Mouse (Mus musculus) brown adipose tissue, adult 24 weeks (tissue): ENCODE data around the gene Gm10645. TPM values are rescaled to one million over a fixed set of nuclear protein-coding genes. Genes with fewer than 3 reads are reported as not detected.

Experiments
- H3K27ac ChIP-seq: fragments of 200-500 bp; replicated peaks from 2 replicates; pipeline ENCODE4 v1.5.1; 2012; ENCODE audit warnings: low read depth, mild to moderate bottlenecking, low read length
- H3K4me1 ChIP-seq: fragments of 200-500 bp; 2 replicates; pipeline ENCODE4 v1.6.1; 2012; ENCODE audit warnings: low read length, mixed read lengths; ENCODE audit not compliant: control insufficient read depth, insufficient read depth, insufficient read length
- H3K4me3 ChIP-seq: fragments of 200-500 bp; 2 replicates; pipeline ENCODE4 v1.5.1; 2012; ENCODE audit warnings: low read depth, mild to moderate bottlenecking, low read length, moderate library complexity; ENCODE audit not compliant: insufficient read depth
- polyA plus RNA-seq: library from polyadenylated mRNA; stranded (reverse); fragments of >200 nt; gene quantifications from 2 replicates; pipeline ENCODE4 v1.2.4, GENCODE M21; 2012; ENCODE audit not compliant: missing spikeins, insufficient read depth, insufficient read length

The Gm10645 gene
- not detected in 2 replicates for polyA plus RNA-seq

- H3K4me3 ChIP-seq = peak within 1 kb of the TSS; percentile 74
- peak within 1 kb of the TSS; percentile 69 for H3K27ac ChIP-seq
- H3K4me1 ChIP-seq = no peaks in the 10 kb centered on the region
Observed at GRCm38 (mm10) chr8:83165931-83166867, at the start of gene Gm10645. Gm10645 (minus strand) TSS chr8:83166170.

DNA sequence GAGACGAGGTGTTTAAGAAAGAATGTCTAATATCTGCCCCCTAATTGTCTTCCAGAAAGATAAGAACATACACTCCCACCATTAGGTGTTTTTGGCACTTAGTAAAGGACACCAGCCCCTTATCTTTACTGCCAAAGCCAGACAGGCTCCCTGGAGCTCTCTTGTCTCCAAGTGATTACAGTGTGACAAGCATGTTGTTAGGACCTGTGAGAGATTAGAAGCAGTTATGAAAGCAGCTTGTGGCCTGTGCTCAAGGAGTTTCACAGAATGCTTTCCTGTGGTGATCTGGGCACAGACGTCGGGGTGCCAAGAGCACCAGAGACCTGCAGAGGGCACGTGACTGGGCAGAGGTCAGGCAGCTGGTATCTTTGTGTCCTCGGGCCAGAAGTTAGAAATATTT lies 49.1 kb upstream of the Gm10645 start:
- Histone ChIP-seq H3K4me3 (no peak overlapping the region), H3K4me1 (no peaks in the 10 kb centered on the region; the same call in 1 of the 2 replicates), H3K27ac (no peak overlapping the region; the same call in 1 of the 2 replicates)

DNA sequence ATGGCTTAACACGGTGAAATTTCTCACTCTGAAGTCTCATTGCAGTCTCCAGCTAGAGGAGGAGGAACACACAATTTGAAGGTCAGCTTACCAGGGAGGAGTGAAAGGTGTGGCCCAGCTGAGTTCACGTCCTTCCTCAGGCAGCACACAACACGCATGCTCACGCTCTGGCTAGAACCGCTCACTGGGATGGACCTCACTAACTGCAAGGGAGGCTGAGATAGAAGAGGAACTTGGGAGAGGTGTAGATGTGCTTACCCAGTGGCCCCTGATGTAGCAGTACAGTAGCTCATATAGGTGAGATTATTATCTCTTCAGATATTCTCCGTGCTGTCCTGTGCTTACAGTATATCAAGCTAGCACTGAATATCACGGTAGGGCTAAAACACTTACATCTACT lies 44.7 kb upstream of the Gm10645 start:
- H3K4me3 ChIP-seq = no peak overlapping the region

GRCm38 (mm10) chr8:83209581-83209980 lies 43.6 kb upstream of the Gm10645 start:
- H3K27ac ChIP-seq = no peak overlapping the region
- H3K4me3 ChIP-seq = no peak overlapping the region
- H3K4me1 ChIP-seq = no peaks in the 10 kb centered on the region

More for the DNA sequence above, 44.7 kb upstream of the Gm10645 start:
- no peak overlapping the region for H3K27ac ChIP-seq
- no peaks in the 10 kb centered on the region; the same call in 1 of the 2 replicates for H3K4me1 ChIP-seq

DNA sequence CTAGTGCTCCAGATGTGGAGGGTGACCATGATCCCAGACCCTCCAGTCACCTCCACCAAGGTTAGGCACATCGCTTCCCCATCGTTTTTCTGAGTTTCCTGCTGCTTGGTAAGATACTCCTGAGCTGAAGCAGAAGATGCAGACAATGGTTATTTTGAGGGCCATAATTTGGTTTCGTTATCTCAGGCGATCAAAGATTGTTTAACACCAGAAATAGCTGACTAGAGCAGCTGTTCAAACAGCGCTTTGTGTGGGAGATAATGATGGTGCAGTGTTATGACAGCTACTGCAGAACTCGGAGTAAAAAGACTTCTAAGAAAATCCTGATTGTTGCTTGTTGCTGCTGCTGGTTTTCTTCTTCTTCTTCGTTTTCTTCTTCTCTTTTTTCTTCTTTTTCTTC lies 39.9 kb upstream of the Gm10645 start:
- H3K4me3 ChIP-seq = no peak overlapping the region

GRCm38 (mm10) chr8:83202946-83203345 lies 37.0 kb upstream of the Gm10645 start:
- Histone ChIP-seq H3K4me3 (no peak overlapping the region), H3K4me1 (no peaks in the 10 kb centered on the region), H3K27ac (no peak overlapping the region)

More for the DNA sequence above, 39.9 kb upstream of the Gm10645 start:
- H3K27ac ChIP-seq = no peak overlapping the region
- H3K4me1 ChIP-seq = no peaks in the 10 kb centered on the region

GRCm38 (mm10) chr8:83200191-83201177 lies 34.5 kb upstream of the Gm10645 start:
- H3K4me1 ChIP-seq = no peaks in the 10 kb centered on the region
- H3K4me3 ChIP-seq = peak overlapping the region; percentile 48
- H3K27ac ChIP-seq = no peak overlapping the region

- Histone ChIP-seq H3K4me3 (no peak overlapping the region), H3K27ac (no peak overlapping the region), H3K4me1 (no peaks in the 10 kb centered on the region)
Observed at GRCm38 (mm10) chr8:83199715-83200114, 33.7 kb upstream of the Gm10645 start.

GRCm38 (mm10) chr8:83196088-83196487 lies 30.1 kb upstream of the Gm10645 start:
- no peak overlapping the region for H3K4me3 ChIP-seq

DNA sequence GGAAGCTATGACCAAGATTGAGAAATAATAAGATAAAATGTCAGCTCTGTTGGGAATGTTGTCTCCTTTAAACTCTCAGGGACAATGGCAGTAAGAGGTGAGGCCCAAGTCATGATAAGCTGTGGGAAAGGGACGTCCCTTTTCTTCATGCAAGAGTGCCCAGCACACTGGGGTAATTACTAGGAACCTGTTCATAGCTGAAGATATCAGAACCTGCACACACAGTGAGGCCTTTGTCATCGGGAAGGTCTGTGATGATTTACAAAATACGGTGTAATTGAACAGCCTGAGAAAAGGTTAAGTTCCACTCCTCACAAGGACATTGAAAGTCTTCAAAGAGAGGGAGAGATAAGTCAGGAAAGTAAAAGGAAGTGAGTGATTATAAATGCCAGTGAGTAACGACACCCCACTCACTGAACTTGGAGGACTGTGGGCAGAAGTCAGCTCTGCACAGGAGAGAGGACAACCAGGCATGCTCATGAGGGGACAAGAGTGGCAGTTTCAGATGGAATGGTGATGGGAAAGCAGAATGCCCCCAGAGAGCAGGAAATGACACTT lies 23.6 kb upstream of the Gm10645 start:
- Histone ChIP-seq H3K27ac (no peak overlapping the region), H3K4me1 (no peaks in the 10 kb centered on the region), H3K4me3 (no peak overlapping the region)

More at GRCm38 (mm10) chr8:83196088-83196487, 30.1 kb upstream of the Gm10645 start:
- H3K27ac ChIP-seq = no peak overlapping the region
- no peaks in the 10 kb centered on the region for H3K4me1 ChIP-seq

GRCm38 (mm10) chr8:83187363-83187962 lies 21.5 kb upstream of the Gm10645 start:
- no peaks in the 10 kb centered on the region for H3K4me1 ChIP-seq
- H3K27ac ChIP-seq = no peak overlapping the region
- no peak overlapping the region for H3K4me3 ChIP-seq

DNA sequence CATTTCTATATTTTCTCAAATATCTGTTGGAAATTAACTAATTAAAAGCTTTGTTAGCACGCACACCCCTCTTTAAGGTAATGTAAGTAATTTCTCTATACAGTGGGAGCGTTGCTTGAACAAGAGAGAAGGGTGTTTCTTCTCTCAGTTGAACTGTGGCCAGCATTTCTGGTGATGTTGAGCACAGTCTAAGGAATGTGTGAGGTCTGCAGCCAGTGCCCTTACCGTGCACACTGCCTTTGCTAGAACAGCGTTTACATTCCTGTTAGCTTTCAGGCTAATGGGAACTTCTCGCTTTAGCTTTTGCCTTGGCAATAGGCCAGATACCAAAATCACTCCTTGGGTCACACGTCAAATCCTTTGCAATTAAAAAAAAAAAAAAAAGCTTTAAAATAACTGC lies 20.4 kb upstream of the Gm10645 start:
- Histone ChIP-seq H3K4me1 (no peaks in the 10 kb centered on the region), H3K27ac (no peak overlapping the region), H3K4me3 (no peak overlapping the region)

- Histone ChIP-seq H3K27ac (no peak overlapping the region), H3K4me3 (no peak overlapping the region)
Observed at GRCm38 (mm10) chr8:83182784-83183183, 16.8 kb upstream of the Gm10645 start.

GRCm38 (mm10) chr8:83181851-83182482 lies 16.0 kb upstream of the Gm10645 start:
- H3K27ac ChIP-seq = no peak overlapping the region
- H3K4me3 ChIP-seq = no peak overlapping the region
- no peaks in the 10 kb centered on the region for H3K4me1 ChIP-seq

More at GRCm38 (mm10) chr8:83182784-83183183, 16.8 kb upstream of the Gm10645 start:
- no peaks in the 10 kb centered on the region for H3K4me1 ChIP-seq
